Mouse (Mus musculus) midbrain, embryonic 16.5 days (tissue): ENCODE measurements around the gene A030014E15Rik. TPM values are rescaled to one million over a fixed set of nuclear protein-coding genes. Genes with fewer than 3 reads are reported as not detected.
"Not testable (repeated sequence)": the region's sequence is repeated elsewhere in the genome, so short reads cannot be mapped to it uniquely, and the experiment has no call there.

Experiments used
- ATAC-seq: fragments of 200-750 bp; cut with Nextera tagmentation; 2 replicates; pipeline ENCODE4 v1.8.0; 2017; ENCODE audit warnings: moderate TSS enrichment
- H3K27ac ChIP-seq: fragments of 300-500 bp; sonication (generic); 2 replicates; pipeline ENCODE4 v1.5.1; 2014; ENCODE audit warnings: mild to moderate bottlenecking, low read length, mixed read lengths
- H3K27me3 ChIP-seq: fragments of 300-500 bp; sonication (generic); 2 replicates; pipeline ENCODE4 v1.6.1; 2014; ENCODE audit warnings: low read depth, low read length, mixed read lengths; ENCODE audit not compliant: control insufficient read depth, insufficient read depth
- H3K36me3 ChIP-seq: fragments of 300-500 bp; sonication (generic); 2 replicates; pipeline ENCODE4 v1.6.1; 2014; ENCODE audit warnings: mild to moderate bottlenecking, low read length, moderate library complexity, mixed read lengths; ENCODE audit not compliant: control insufficient read depth, insufficient read depth
- H3K4me1 ChIP-seq: fragments of 300-500 bp; sonication (generic); 2 replicates; pipeline ENCODE4 v1.6.1; 2014; ENCODE audit warnings: mild to moderate bottlenecking, low read length, mixed read lengths; ENCODE audit not compliant: control insufficient read depth, insufficient read depth
- H3K4me2 ChIP-seq: fragments of 300-500 bp; sonication (generic); 2 replicates; pipeline ENCODE4 v1.6.1; 2014; ENCODE audit warnings: mild to moderate bottlenecking, low read length, mixed read lengths
- H3K4me3 ChIP-seq: fragments of 300-500 bp; sonication (generic); 2 replicates; pipeline ENCODE4 v1.5.1; 2014; ENCODE audit warnings: low read depth, mild to moderate bottlenecking, low read length, moderate library complexity, mixed read lengths
- H3K9ac ChIP-seq: fragments of 300-500 bp; sonication (generic); 2 replicates; pipeline ENCODE4 v1.6.1; 2014; ENCODE audit warnings: low read depth, low read length, mixed read lengths
- H3K9me3 ChIP-seq: fragments of 300-500 bp; sonication (generic); replicated peaks from 2 replicates; pipeline ENCODE4 v1.6.1; 2014; ENCODE audit warnings: mild to moderate bottlenecking, low read length, mixed read lengths; ENCODE audit not compliant: control insufficient read depth, poor library complexity, severe bottlenecking
- WGBS: fragments of 180-500 bp; shearing (Covaris S2); extraction: QIAGEN DNeasy Blood & Tissue Kit; methylation state at CpG from one replicate; pipeline ENCODE4 v1.1.7; 2014; 5-methylcytosine and 5-hydroxymethylcytosine counted together
- polyA plus RNA-seq: library from polyadenylated mRNA; unstranded; fragments of >200 nt; fragmentation: Nextera tagmentation; extraction: Ambion mirVana; gene quantifications from 2 replicates; pipeline ENCODE4 v1.2.1, GENCODE M21; 2015

The A030014E15Rik gene
- not detected in 2 replicates for polyA plus RNA-seq

- ATAC-seq: no peak
- Histone ChIP-seq H3K36me3 (no peaks in the 10 kb centered on the region), H3K4me2 (no peak within 1 kb of the TSS), H3K27me3 (no peaks in the 10 kb centered on the region), H3K9me3 (no peaks in the 10 kb centered on the region), H3K9ac (no peak within 1 kb of the TSS), H3K4me1 (no peaks in the 10 kb centered on the region), H3K4me3 (no peak within 1 kb of the TSS), H3K27ac (no peak within 1 kb of the TSS)
- 91% methylated on average over 6 of the region's 6 CpGs for WGBS
These were observed at the start of gene A030014E15Rik for GRCm38 (mm10) chr1:82924650-82925049. A030014E15Rik (plus strand) TSS chr1:82924917.

- peaks cover 13% of the 10 kb centered on the region; the same call in 1 of the 2 replicates for H3K36me3 ChIP-seq
- no peak overlapping the region for H3K4me3 ChIP-seq
- no peak overlapping the region for H3K4me2 ChIP-seq
- no peak overlapping the region for H3K27ac ChIP-seq
- no peaks in the 10 kb centered on the region for H3K9me3 ChIP-seq
- no peaks in the 10 kb centered on the region for H3K27me3 ChIP-seq
- no peaks in the 10 kb centered on the region for H3K4me1 ChIP-seq
- ATAC-seq: no peak
- H3K9ac ChIP-seq: no peak overlapping the region
- WGBS: 91% methylated on average over 2 of the region's 2 CpGs
These were observed 45.5 kb upstream of the A030014E15Rik start for GRCm38 (mm10) chr1:82879172-82879571.

- WGBS: 78% methylated on average over 8 of the region's 8 CpGs
- Histone ChIP-seq H3K27me3 (no peaks in the 10 kb centered on the region), H3K9me3 (no peaks in the 10 kb centered on the region), H3K9ac (no peak overlapping the region), H3K4me2 (no peak overlapping the region), H3K4me3 (no peak overlapping the region), H3K36me3 (peaks cover 12% of the 10 kb centered on the region; the same call in 1 of the 2 replicates), H3K27ac (no peak overlapping the region), H3K4me1 (no peaks in the 10 kb centered on the region)
- no peak for ATAC-seq
These were observed 44.5 kb upstream of the A030014E15Rik start for GRCm38 (mm10) chr1:82880196-82880595.

- Histone ChIP-seq H3K4me3 (no peak overlapping the region), H3K27me3 (no peaks in the 10 kb centered on the region), H3K36me3 (peaks cover 17% of the 10 kb centered on the region), H3K4me2 (no peak overlapping the region), H3K27ac (no peak overlapping the region), H3K9ac (no peak overlapping the region), H3K4me1 (no peaks in the 10 kb centered on the region), H3K9me3 (no peaks in the 10 kb centered on the region)
- 97% methylated on average over 7 of the region's 7 CpGs for WGBS
- no peak for ATAC-seq
These were observed 31.4 kb upstream of the A030014E15Rik start for GRCm38 (mm10) chr1:82893269-82893668.

DNA sequence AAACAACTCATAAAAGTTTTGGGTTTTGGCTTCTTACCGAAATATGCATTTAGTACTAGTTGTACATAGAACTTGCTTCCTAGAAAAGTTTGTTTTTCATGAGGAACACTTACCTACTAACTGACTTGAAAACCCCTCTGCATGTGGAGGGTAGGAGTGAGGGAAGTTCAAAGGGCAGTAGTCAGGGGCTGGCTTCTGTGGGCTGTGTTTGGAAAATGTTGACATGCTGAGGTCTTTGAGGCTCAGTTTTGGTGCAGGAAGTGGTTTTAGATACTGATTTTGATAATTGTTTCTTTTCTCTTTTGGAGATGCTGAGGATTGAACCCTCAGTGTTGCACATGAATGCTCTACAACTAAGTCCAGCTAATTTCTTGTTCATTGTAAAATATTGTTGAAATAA is 24.1 kb upstream of the A030014E15Rik start:
- H3K4me2 ChIP-seq: no peak overlapping the region
- 100% methylated on average over 1 of the region's 1 CpGs for whole genome bisulfite sequencing
- H3K27ac ChIP-seq: no peak overlapping the region
- H3K36me3 ChIP-seq: peaks cover 4% of the 10 kb centered on the region; the same call in 1 of the 2 replicates
- no peaks in the 10 kb centered on the region for H3K27me3 ChIP-seq
- H3K4me3 ChIP-seq: no peak overlapping the region
- no peaks in the 10 kb centered on the region for H3K4me1 ChIP-seq
- no peak overlapping the region for H3K9ac ChIP-seq
- ATAC-seq: no peak
- H3K9me3 ChIP-seq: no peaks in the 10 kb centered on the region

- ATAC-seq: no peak
These were observed 23.5 kb upstream of the A030014E15Rik start for GRCm38 (mm10) chr1:82901201-82901600.

DNA sequence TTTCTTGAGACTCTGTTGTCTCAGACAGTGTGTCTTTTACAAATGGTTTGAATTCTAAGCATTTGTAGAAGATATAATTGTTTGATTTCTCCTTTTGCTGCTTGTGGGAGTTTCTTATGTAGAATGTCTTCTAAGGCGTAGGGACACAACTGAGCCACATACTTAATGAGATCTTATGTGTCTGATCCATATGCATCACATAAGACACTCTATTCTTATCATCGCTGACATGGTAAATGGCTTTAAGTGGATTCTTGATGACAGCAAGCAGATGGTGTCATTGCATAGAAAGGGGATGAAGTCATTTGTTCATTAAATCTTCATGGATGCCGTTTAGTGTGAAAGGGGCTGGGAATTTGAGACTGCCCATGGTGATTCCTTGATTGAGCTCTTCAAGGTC is 18.8 kb upstream of the A030014E15Rik start:
- Histone ChIP-seq H3K4me2 (no peak overlapping the region), H3K4me1 (no peaks in the 10 kb centered on the region), H3K27me3 (no peaks in the 10 kb centered on the region), H3K36me3 (peaks cover 4% of the 10 kb centered on the region; the same call in 1 of the 2 replicates), H3K9ac (no peak overlapping the region), H3K9me3 (no peaks in the 10 kb centered on the region), H3K4me3 (no peak overlapping the region), H3K27ac (no peak overlapping the region)
- no peak for ATAC-seq
- 40% methylated on average over 3 of the region's 3 CpGs for WGBS

More at GRCm38 (mm10) chr1:82901201-82901600, 23.5 kb upstream of the A030014E15Rik start:
- Histone ChIP-seq H3K27me3 (no peaks in the 10 kb centered on the region), H3K9ac (no peak overlapping the region), H3K27ac (no peak overlapping the region), H3K4me1 (no peaks in the 10 kb centered on the region), H3K36me3 (peaks cover 4% of the 10 kb centered on the region; the same call in 1 of the 2 replicates), H3K9me3 (no peaks in the 10 kb centered on the region), H3K4me3 (no peak overlapping the region), H3K4me2 (no peak overlapping the region)
- WGBS: 94% methylated on average over 3 of the region's 3 CpGs

DNA sequence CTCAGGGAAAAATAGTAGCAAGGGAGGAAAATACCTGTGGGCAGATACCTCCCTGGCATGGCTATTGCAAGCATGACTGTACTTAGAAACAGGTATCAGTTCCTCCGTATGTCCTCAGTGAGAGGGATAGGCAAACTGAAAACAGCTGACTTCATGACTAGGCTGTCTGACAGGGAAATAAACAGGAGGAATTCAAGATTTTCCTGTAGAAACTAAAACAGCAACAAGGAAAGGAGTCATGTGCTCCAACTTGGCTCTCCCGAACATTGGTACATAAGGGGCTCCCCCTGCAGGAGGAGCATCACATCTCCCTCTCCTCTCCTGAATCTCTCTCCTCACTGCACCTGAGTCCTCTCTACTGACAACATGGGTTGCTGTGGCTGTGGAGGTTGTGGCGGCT is 11.7 kb upstream of the A030014E15Rik start, which contains the start of gene A030005L19Rik:
A030005L19Rik (plus strand) TSS at position 301 of the 400 bp plus-strand sequence.
- 93% methylated on average over 3 of the region's 3 CpGs for WGBS
- Histone ChIP-seq H3K4me2 (no peak within 1 kb of the TSS), H3K9me3 (no peaks in the 10 kb centered on the region), H3K27me3 (no peaks in the 10 kb centered on the region), H3K9ac (no peak within 1 kb of the TSS), H3K36me3 (no peaks in the 10 kb centered on the region), H3K4me1 (no peaks in the 10 kb centered on the region), H3K4me3 (no peak within 1 kb of the TSS), H3K27ac (no peak within 1 kb of the TSS)
- no peak for ATAC-seq

GRCm38 (mm10) chr1:82913434-82913833 is 11.3 kb upstream of the A030014E15Rik start:
- H3K4me1 ChIP-seq, H3K27ac ChIP-seq, ATAC-seq, H3K27me3 ChIP-seq, H3K4me3 ChIP-seq, H3K9ac ChIP-seq, H3K9me3 ChIP-seq, H3K4me2 ChIP-seq, H3K36me3 ChIP-seq: not testable (repeated sequence)
- 96% methylated on average over 5 of the region's 5 CpGs for WGBS
